Mouse (Mus musculus) olfactory bulb, adult 2 months (tissue): ENCODE data around the gene Vstm2b. TPM values are rescaled to one million over a fixed set of nuclear protein-coding genes. Genes with fewer than 3 reads are reported as not detected.

Experiments
- H3K27ac ChIP-seq: fragments of 200-500 bp; 2 replicates; pipeline ENCODE4 v1.5.1; 2012; ENCODE audit warnings: low read depth, low read length; ENCODE audit not compliant: insufficient read depth
- H3K4me1 ChIP-seq: fragments of 200-500 bp; 2 replicates; pipeline ENCODE4 v1.6.1; 2012; ENCODE audit warnings: low read length; ENCODE audit not compliant: control insufficient read depth, insufficient read depth
- H3K4me3 ChIP-seq: fragments of 200-500 bp; 2 replicates; pipeline ENCODE4 v1.5.1; 2012; ENCODE audit warnings: mild to moderate bottlenecking, low read depth, low read length, moderate library complexity; ENCODE audit not compliant: insufficient read depth
- CTCF ChIP-seq: fragments of 200-500 bp; IDR thresholded peaks from 2 replicates; pipeline ENCODE4 v1.5.1; 2012; ENCODE audit warnings: low read depth, mild to moderate bottlenecking, low read length, moderate library complexity; ENCODE audit not compliant: insufficient read depth
- POLR2A ChIP-seq: fragments of 200-500 bp; IDR thresholded peaks from 2 replicates; pipeline ENCODE4 v1.6.1; 2012; ENCODE audit warnings: mild to moderate bottlenecking, low read depth, low read length, moderate library complexity; ENCODE audit not compliant: insufficient read depth
- WGBS: fragments of 180-500 bp; shearing (Covaris S2); methylation state at CpG from one replicate; pipeline ENCODE4 v1.1.7; 2018; 5-methylcytosine and 5-hydroxymethylcytosine counted together
- polyA plus RNA-seq: library from polyadenylated mRNA; stranded (reverse); fragments of >200 nt; gene quantifications from 2 replicates; pipeline ENCODE4 v1.2.4, GENCODE M21; 2012; ENCODE audit warnings: low replicate concordance; ENCODE audit not compliant: missing spikeins, insufficient read depth, insufficient read length

Vstm2b gene
- not detected in 2 replicates for polyA plus RNA-seq

DNA sequence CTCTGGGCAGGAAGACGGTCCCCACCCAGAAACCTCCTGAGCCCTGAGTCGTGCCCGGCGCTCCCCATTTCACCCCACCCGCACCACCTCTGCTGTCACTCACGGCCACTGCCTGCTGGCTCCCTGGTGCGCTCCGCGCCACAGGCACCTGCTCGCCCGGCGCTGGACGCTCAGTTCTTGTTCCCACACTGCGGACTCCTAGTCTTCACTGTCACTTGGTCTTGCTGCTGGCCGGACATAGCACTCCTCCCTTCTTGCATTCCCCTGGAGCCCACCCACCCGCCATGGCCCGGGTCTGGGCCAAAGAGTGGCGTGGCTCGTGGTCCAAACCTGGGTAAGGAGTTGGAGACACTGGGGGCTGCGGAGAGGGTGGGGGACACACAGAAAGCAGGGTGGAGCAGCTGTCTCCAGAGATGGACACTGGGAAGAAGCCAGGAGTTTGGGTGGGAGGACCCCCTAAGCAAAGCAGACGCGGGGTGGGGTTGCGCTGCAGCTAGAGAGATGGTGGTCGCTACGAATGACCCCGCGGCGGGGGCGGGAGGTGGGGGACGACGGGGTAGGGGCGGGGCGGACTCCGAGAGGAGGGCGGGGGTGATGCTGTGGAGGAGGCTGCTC is at the start of gene Vstm2b:
Vstm2b (plus strand) TSS at position 233 of the 615 bp plus-strand sequence.
- H3K4me1 ChIP-seq: peaks cover 22% of the 10 kb centered on the region
- TF ChIP-seq CTCF: no peak
- TF ChIP-seq POLR2A: no peak
- 7% methylated on average over 31 of the region's 35 CpGs for WGBS
- no peak within 1 kb of the TSS; the same call in 1 of the 2 replicates for H3K27ac ChIP-seq
- peak within 1 kb of the TSS; percentile 73 for H3K4me3 ChIP-seq

DNA sequence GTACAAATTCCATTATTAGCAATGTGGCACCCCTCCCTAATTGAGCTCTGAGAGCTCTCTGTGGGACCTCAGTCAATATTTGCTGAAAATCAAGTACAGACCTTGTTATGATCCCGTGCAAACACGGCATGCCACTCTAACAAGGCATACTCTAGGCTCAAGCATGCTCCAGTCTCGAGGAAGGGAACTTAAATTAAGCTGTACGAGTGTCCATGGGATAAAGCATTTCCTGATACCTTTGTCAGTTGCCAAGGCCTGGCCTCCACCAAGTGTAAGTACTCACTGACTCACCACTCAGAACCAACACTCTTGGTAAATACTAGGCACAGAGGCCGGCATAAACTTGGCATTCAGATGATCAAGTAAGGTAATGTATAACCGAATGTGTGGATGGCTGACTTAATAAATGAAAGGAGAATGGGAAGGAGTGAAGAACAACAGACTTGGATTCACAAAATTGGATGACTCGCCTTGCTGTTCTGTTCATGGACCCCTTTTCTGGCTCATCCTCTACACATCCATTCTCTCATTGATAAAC is 42.0 kb upstream of the Vstm2b start:
- Histone ChIP-seq H3K4me3 (no peak overlapping the region), H3K4me1 (no peaks in the 10 kb centered on the region), H3K27ac (no peak overlapping the region)
- TF ChIP-seq POLR2A: no peak
- no peak for TF ChIP-seq CTCF
- 93% methylated on average over 7 of the region's 7 CpGs for WGBS

DNA sequence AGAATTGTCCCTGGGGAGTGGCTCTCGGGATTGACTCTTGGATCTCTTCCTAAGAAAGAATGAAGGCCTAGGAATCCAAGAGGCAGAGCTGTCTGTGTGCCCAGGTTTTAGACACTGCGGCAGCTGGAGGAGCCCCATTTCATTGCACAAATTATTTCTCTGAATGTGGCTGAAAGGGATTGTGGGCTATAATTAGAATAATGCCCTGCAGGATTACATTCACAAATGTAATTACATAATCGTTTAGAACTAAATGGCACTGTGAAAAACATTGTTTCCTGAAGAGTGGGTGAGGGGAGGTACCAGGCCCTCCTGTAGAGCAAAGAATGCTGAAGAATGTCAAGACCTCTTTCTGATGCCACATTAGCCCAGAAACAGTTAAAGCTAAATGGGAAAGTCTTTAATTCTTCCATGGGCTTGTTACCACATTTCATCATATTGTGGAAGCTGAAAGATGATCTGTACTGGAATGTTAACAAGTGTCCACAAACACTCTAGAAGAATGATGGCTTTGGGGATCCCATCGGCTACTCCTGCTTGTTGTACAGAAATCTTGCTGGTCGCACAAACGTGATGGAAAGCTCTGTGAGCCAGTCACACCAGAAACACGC is 24.6 kb upstream of the Vstm2b start:
- no peaks in the 10 kb centered on the region for H3K4me1 ChIP-seq
- H3K4me3 ChIP-seq: no peak overlapping the region
- H3K27ac ChIP-seq: no peak overlapping the region
- whole genome bisulfite sequencing: 47% methylated on average over 7 of the region's 7 CpGs
- TF ChIP-seq POLR2A (no peak), CTCF (no peak)

DNA sequence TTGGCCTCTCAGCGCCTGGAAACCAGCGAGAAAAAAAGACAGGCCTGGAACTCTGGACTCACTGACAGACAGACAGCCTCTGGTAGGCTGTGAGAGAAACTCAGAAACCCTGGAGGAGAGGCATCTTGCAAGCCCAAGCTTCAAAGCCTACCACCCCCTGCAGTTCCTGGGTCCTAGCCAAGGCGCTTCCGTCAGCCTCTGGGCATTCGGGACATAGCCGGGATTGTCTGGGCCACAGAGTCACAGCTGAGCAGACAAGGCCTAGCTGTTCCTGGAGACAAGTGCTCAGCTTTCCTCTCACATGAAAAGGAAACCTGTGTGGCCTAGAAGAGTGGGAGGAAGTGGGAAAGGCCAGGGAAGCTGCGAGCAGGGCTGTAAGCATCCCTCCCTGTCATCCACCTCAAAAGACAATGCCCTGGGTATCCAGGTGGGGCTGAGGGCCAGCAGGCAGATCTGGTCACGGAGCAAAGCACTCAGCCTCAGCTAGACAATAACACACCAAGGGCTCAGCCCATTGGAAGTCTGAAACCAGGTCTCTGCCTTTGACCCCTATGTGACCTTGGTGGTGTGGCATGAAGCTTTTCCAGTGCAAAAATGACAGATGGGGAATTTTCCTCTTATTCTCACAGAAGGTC is 13.2 kb upstream of the Vstm2b start:
- peaks cover 7% of the 10 kb centered on the region; the same call in 1 of the 2 replicates for H3K4me1 ChIP-seq
- no peak for TF ChIP-seq POLR2A
- TF ChIP-seq CTCF: no peak
- no peak overlapping the region for H3K27ac ChIP-seq
- H3K4me3 ChIP-seq: no peak overlapping the region
- 67% methylated on average over 8 of the region's 8 CpGs for WGBS

DNA sequence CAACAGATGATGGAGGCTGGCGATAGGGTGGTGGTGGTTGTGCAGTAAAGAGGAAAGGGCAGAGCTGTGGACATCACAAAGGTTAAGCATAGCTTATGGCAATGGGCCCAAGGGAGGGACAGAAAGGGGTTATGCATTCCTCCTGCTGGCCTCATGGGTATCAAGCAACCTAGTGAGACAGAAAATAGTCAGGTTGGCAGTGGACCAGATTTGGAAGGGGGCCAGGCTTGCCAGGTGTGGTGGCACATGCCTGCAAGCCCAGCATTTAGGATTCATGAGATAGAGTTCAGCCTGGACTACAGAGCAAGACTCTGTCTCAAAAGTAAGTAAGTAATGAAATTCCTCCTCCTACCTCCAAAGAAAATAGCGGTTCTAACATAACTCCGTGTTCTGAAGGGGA is 9.8 kb upstream of the Vstm2b start:
- TF ChIP-seq CTCF: no peak
- TF ChIP-seq POLR2A: no peak
- no peak overlapping the region for H3K27ac ChIP-seq
- no peak overlapping the region for H3K4me3 ChIP-seq
- peaks cover 7% of the 10 kb centered on the region; the same call in 1 of the 2 replicates for H3K4me1 ChIP-seq
- WGBS: 86% methylated on average over 3 of the region's 3 CpGs

DNA sequence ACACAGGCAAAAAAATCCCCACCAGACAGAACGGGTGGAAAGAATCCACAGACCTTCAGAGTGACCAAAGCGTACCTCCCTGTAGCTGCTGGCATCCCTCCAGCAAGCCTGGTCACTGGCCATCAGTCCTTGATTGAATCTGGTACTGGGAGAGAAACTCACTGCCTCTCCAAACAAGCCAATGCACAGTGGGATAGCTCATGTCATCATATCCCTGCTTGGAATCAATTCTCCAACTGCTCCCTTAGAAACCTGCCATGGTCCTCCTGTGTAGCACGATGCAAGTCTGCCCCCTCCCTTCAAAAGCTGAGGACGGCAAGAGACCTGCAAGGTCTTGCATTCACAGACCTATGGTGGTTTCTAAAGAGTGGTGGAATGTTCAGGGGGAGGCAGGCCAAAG is 1.2 kb upstream of the Vstm2b start:
- Histone ChIP-seq H3K4me1 (peaks cover 15% of the 10 kb centered on the region), H3K27ac (no peak overlapping the region), H3K4me3 (no peak overlapping the region)
- 68% methylated on average over 4 of the region's 4 CpGs for WGBS
- TF ChIP-seq POLR2A: no peak
- no peak for TF ChIP-seq CTCF

DNA sequence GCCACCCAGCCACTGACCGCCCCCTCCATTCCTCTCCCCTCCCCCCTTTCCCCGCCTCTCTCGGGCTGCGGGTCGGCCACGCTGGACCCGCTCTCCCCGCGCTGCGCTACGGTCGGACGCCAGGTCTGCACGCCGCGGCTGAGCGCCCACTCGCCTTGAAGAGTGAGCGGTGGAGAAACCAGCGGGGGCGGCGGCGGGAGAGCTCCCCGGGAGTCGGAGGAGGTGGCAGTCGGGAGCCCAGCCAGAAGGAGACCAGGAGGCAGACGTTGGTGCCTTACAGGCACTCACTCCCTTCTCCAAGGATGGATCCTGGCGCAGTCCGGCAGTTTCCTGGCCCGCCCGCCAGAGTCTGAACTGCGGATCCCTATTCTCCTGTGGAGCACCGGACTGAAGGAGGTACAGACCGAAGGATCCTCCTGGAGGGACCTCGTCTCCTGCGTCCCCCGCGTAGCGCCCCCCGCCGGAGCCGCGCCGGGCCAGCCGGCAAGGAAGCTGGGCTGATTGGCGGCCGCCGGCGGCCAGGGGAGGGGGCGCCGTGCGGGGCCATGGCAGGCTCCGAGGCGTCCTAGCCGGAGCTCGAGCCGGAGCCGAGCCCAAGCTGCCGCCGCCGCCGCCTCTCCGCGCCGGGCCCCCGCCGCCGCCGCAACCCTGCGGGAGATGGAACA is 715 bp downstream of the Vstm2b start:
- H3K27ac ChIP-seq: no peak overlapping the region; the same call in 1 of the 2 replicates
- peaks cover 22% of the 10 kb centered on the region for H3K4me1 ChIP-seq
- peak overlapping the region; percentile 73 for H3K4me3 ChIP-seq
- 2% methylated on average over 59 of the region's 70 CpGs for WGBS
- no peak for TF ChIP-seq POLR2A
- no peak for TF ChIP-seq CTCF

DNA sequence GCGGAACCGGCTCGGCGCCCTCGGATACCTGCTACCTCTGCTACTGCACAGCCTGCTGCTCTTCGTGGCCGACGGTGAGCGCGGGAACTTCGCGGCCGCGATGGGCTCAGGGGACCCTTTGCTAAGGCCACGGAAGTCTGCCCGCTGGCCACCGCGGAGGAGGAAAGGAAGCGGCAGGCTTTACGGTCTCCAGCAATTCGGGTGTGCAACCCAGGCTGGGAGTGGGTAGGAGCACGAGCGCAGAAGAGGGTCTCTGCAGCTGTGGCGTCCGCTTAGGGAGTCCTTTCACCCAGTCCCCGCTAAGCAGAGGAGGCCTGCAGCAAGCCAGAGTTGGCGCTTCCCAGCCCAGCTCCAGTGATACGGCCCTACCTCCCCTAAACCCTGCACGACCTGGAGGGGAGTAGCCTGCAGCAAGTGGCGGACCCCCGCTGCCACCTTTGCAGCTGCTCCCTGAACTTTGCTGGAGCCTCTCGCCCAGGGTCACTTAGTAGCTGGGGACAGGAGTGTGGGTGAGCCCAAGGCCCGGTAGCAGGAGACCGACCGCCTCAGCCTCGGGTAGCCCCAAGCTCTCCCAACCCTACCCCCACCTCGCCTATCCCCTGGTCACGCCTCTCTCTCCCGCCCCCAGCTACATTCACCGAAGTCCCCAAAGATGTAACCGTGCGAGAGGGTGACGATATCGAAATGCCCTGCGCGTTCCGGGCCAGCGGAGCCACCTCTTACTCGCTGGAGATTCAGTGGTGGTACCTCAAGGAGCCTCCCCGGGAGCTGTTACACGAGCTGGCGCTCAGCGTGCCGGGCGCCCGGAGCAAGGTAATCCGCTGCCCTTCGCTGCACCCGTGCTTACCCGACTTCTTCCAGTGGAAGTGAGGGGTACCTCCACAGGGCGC is 1.5 kb downstream of the Vstm2b start:
- H3K4me1 ChIP-seq: peaks cover 22% of the 10 kb centered on the region
- H3K4me3 ChIP-seq: peak overlapping the region; percentile 73
- H3K27ac ChIP-seq: no peak overlapping the region
- no peak for TF ChIP-seq CTCF
- no peak for TF ChIP-seq POLR2A
- WGBS: 1% methylated on average over 61 of the region's 61 CpGs
